Mouse (Mus musculus) C2C12 (cell line): Measurements from ENCODE around the gene Arl6ip1. TPM values are rescaled to one million over a fixed set of nuclear protein-coding genes. Genes with fewer than 3 reads are reported as not detected.

Source experiments
- H3K27me3 ChIP-seq: one replicate; pipeline ENCODE4 v1.6.1; 2011; ENCODE audit not compliant: control insufficient read depth, insufficient read depth, insufficient read length
- H3K36me3 ChIP-seq: one replicate; pipeline ENCODE4 v1.6.1; 2011; ENCODE audit not compliant: control insufficient read depth, insufficient read depth
- H3K4me3 ChIP-seq: one replicate; pipeline ENCODE4 v1.5.1; 2011; ENCODE audit warnings: mild to moderate bottlenecking, control low read depth; ENCODE audit not compliant: poor library complexity, insufficient read depth, severe bottlenecking
- H3K79me2 ChIP-seq: one replicate; pipeline ENCODE4 v1.6.1; 2011; ENCODE audit not compliant: control insufficient read depth, insufficient read depth
- H3K79me3 ChIP-seq: one replicate; pipeline ENCODE4 v1.6.1; 2011; ENCODE audit warnings: low read depth, control low read depth
- H3ac ChIP-seq: one replicate; pipeline ENCODE3; 2011; ENCODE audit warnings: low read depth; ENCODE audit not compliant: control insufficient read depth, insufficient read length
- CEBPB ChIP-seq: IDR thresholded peaks from one replicate; pipeline ENCODE4 v1.6.1; 2011; ENCODE audit warnings: low read depth, mild to moderate bottlenecking, control low read depth, moderate library complexity
- CTCF ChIP-seq: IDR thresholded peaks from one replicate; pipeline ENCODE4 v1.5.1; 2011; ENCODE audit not compliant: control insufficient read depth, insufficient read depth, insufficient read length
- FOSL1 ChIP-seq: IDR thresholded peaks from one replicate; pipeline ENCODE4 v1.8.0; 2011; ENCODE audit warnings: mild to moderate bottlenecking, low read length; ENCODE audit not compliant: poor library complexity, insufficient read depth, severe bottlenecking
- MAX ChIP-seq: IDR thresholded peaks from one replicate; pipeline ENCODE4 v1.6.1; 2011; ENCODE audit warnings: mild to moderate bottlenecking, control low read depth
- MYOD1 ChIP-seq: IDR thresholded peaks from one replicate; pipeline ENCODE4 v1.6.1; 2011; ENCODE audit warnings: low read depth; ENCODE audit not compliant: control insufficient read depth, insufficient read length
- MYOG ChIP-seq: IDR thresholded peaks from one replicate; pipeline ENCODE4 v1.6.1; 2011; ENCODE audit not compliant: control insufficient read depth, insufficient read length; ENCODE audit errors: extremely low read depth
- USF1 ChIP-seq: IDR thresholded peaks from one replicate; pipeline ENCODE4 v1.6.1; 2011; ENCODE audit warnings: low read depth, mild to moderate bottlenecking, control low read depth, moderate library complexity
- polyA plus RNA-seq: library from polyadenylated mRNA; unstranded; fragments of >200 nt; fragmentation: generic; extraction: Trizol; gene quantifications from one replicate; pipeline ENCODE4 v1.2.1, GENCODE M21; 2012; ENCODE audit warnings: missing spikeins

Gene Arl6ip1
- polyA plus RNA-seq, 1 experiment, result 257 TPM

DNA sequence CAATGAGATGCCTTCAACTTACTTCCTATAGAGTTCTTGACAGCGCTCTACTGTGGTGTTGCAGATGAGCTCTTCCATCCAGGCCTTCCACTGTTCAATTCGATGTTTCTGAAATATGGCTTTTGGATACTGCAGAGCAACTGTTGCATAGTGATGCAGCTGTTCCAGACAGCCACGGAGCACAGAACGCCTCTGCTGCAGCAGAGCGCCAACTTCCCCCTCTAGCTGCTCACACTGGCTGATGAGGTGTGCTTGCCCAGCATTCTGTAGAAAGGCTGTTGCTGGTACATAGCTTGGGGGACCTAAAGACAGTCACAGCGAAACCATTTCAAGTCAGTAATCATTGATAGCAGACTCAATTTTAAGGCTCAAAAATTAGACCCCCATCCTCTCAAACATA is 24.7 kb upstream of the Arl6ip1 start:
- Histone ChIP-seq H3K36me3 (peaks cover 83% of the 10 kb centered on the region), H3K79me3 (no peaks in the 10 kb centered on the region), H3ac (no peak overlapping the region), H3K79me2 (no peaks in the 10 kb centered on the region), H3K27me3 (no peaks in the 10 kb centered on the region), H3K4me3 (no peak overlapping the region)
- no peak for TF ChIP-seq MYOD1
- no peak for TF ChIP-seq FOSL1
- TF ChIP-seq CTCF, result no peak
- TF ChIP-seq USF1, result no peak
- TF ChIP-seq MYOG, result no peak
- TF ChIP-seq MAX, result no peak

GRCm38 (mm10) chr7:118143602-118144001 is 14.1 kb upstream of the Arl6ip1 start:
- Histone ChIP-seq H3K79me3 (no peaks in the 10 kb centered on the region), H3K4me3 (no peak overlapping the region), H3K27me3 (no peaks in the 10 kb centered on the region), H3K36me3 (peaks cover 64% of the 10 kb centered on the region), H3K79me2 (no peaks in the 10 kb centered on the region), H3ac (no peak overlapping the region)
- TF ChIP-seq CTCF (no peak), MYOD1 (no peak), USF1 (no peak), CEBPB (no peak), MYOG (no peak), MAX (no peak), FOSL1 (no peak)

- Histone ChIP-seq H3K4me3 (no peak overlapping the region), H3K27me3 (no peaks in the 10 kb centered on the region), H3ac (no peak overlapping the region), H3K79me2 (no peaks in the 10 kb centered on the region), H3K36me3 (peaks cover 59% of the 10 kb centered on the region), H3K79me3 (no peaks in the 10 kb centered on the region)
- no peak for TF ChIP-seq CEBPB
- no peak for TF ChIP-seq MYOD1
- no peak for TF ChIP-seq MAX
- TF ChIP-seq MYOG, result no peak
- TF ChIP-seq USF1, result no peak
- TF ChIP-seq FOSL1, result no peak
- TF ChIP-seq CTCF, result no peak
Observed at GRCm38 (mm10) chr7:118143123-118143522, 13.7 kb upstream of the Arl6ip1 start.

DNA sequence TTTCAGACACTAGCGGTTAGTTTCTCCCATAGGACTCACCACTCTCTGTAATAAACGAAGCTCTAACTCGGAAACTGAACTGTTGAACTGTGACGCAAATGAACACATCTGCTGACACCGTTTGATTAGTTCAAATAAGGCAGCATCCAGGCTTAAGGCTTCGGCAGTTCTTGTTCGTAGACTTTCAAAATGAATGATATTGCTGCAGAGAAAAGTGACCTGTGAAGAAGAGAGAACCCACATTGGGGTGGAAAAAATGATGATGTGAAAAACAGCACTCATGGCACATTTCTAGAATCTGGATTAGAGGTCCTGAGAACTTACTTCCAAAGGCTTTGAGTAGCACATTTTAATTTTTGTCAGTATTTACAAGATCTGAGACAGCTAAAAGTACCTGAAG is 11.8 kb upstream of the Arl6ip1 start:
- Histone ChIP-seq H3K79me3 (no peaks in the 10 kb centered on the region), H3K36me3 (peaks cover 76% of the 10 kb centered on the region), H3K4me3 (no peak overlapping the region), H3ac (no peak overlapping the region), H3K27me3 (no peaks in the 10 kb centered on the region), H3K79me2 (no peaks in the 10 kb centered on the region)
- TF ChIP-seq MYOD1, result no peak
- no peak for TF ChIP-seq MAX
- no peak for TF ChIP-seq USF1
- no peak for TF ChIP-seq CTCF
- no peak for TF ChIP-seq FOSL1
- no peak for TF ChIP-seq CEBPB
- TF ChIP-seq MYOG, result no peak

- Histone ChIP-seq H3K4me3 (no peak overlapping the region), H3K79me3 (no peaks in the 10 kb centered on the region), H3K36me3 (peaks cover 52% of the 10 kb centered on the region), H3K79me2 (no peaks in the 10 kb centered on the region), H3K27me3 (no peaks in the 10 kb centered on the region), H3ac (no peak overlapping the region)
- TF ChIP-seq CTCF, result no peak
- TF ChIP-seq MAX, result no peak
- no peak for TF ChIP-seq MYOD1
- no peak for TF ChIP-seq USF1
Observed at GRCm38 (mm10) chr7:118135128-118135527, 5.7 kb upstream of the Arl6ip1 start.

GRCm38 (mm10) chr7:118128925-118129429 is 485 bp downstream of the Arl6ip1 start:
- Histone ChIP-seq H3K79me3 (peaks cover 40% of the 10 kb centered on the region), H3K27me3 (no peaks in the 10 kb centered on the region), H3K36me3 (peaks cover 14% of the 10 kb centered on the region), H3K79me2 (peaks cover 49% of the 10 kb centered on the region), H3K4me3 (peak overlapping the region; percentile 63), H3ac (peak overlapping the region; percentile 78)
- TF ChIP-seq CEBPB, result no peak
- TF ChIP-seq USF1, result no peak
- no peak for TF ChIP-seq CTCF
- TF ChIP-seq MYOD1, result no peak
- no peak for TF ChIP-seq MAX
- no peak for TF ChIP-seq MYOG
- no peak for TF ChIP-seq FOSL1
